Mouse (Mus musculus): ENCODE results near the gene Dusp1. TPM values are rescaled to one million over a fixed set of nuclear protein-coding genes. Genes with fewer than 3 reads are reported as not detected.

Gene Dusp1
- polyA plus RNA-seq, 1 experiment from 2014 or later, result 36.8 TPM

DNA sequence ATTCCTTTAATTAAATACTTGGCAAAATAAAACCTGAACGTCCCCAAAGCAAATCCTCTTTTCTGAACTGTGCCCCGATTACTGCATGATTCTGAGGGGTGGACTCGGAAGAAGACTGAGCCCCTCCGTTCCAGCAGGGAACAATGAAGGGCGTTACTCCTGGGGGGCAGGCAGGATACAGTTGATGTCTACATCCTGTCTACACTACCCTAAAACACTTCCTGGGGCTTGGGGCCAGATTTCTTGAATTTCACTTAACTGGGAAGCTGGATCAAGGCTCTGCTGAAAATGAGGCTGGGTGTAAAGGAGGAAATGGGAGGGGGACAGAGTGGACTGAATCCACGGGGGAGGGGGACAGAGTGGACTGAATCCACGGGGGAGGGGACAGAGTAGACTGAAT lies 14.2 kb downstream of the Dusp1 start:
- Histone ChIP-seq H3K4me1 (replicated peaks) (peaks cover 13% of the 10 kb centered on the region), H3K9me3 (no peaks in the 10 kb centered on the region), H3K27ac (no peak overlapping the region; the same call in 1 of the 2 replicates), H3K27me3 (ENCODE audit: insufficient read depth, poor library complexity, severe bottlenecking) (peaks cover 9% of the 10 kb centered on the region; the same call in 1 of the 2 replicates), H3K4me3 (no peak overlapping the region), H3K36me3 (no peaks in the 10 kb centered on the region)
- no peak for DNase-seq (ENCODE audit: low spot score)
- 45% methylated on average over 7 of the region's 7 CpGs for WGBS

DNA sequence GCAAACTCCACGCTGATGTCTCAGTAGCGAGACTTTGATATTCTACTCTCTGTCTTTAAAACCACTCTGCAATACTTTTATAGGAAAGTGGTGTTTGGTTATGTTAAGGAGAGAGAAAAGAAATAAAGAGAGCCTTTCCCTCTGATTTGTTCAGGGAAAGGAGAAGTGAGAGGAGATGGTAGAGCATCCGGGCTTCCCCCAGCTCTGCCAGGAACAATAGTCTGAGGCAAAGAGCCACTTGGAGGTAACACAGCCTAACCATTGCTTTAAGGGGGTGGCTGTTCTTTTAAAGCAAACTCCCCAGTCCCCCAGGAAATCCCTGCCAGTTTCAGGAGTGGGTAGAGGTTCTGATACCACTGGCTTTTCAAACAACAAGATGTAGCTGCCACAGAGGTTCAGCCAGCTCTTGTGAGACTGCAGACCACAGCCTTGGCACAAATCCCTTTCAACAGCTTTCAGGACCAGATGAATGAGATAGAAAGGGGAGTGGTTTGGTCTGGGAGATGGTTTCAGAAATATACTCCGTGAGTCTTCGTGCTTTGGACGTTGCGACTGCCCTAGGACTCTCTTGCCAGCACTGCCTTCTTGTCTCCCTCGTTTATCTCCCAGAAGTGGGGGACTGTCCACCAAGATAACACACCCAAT lies 17.5 kb downstream of the Dusp1 start:
- Histone ChIP-seq H3K9me3 (no peaks in the 10 kb centered on the region), H3K36me3 (no peaks in the 10 kb centered on the region), H3K4me3 (no peak overlapping the region), H3K27me3 (ENCODE audit: insufficient read depth, poor library complexity, severe bottlenecking) (peaks cover 4% of the 10 kb centered on the region; the same call in 1 of the 2 replicates), H3K27ac (no peak overlapping the region), H3K4me1 (replicated peaks) (peaks cover 13% of the 10 kb centered on the region)
- DNase-seq (ENCODE audit: low spot score), result no peak
- 83% methylated on average over 8 of the region's 8 CpGs for WGBS

DNA sequence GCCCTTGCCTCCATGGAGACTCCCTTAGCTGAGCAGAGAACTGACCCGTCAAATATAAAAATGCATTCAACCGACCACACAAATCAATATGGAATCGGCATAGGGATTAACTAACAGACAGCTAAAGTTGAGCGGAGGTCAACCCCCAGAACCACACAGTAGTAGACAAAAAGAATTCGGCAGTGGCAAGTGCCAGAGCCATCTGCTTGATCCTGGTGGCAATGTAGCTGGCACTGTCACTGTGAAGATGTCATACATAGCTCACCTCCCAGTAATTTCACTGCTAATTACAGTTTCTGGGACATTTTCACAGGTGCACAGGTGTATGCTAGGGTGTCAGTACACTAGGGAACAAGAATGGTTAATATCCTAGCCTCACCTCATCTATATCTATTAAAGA lies 21.8 kb downstream of the Dusp1 start:
- Histone ChIP-seq H3K27ac (no peak overlapping the region), H3K9me3 (no peaks in the 10 kb centered on the region), H3K4me3 (no peak overlapping the region), H3K27me3 (ENCODE audit: insufficient read depth, poor library complexity, severe bottlenecking) (no peaks in the 10 kb centered on the region), H3K4me1 (replicated peaks) (0 out of 2 replicates have a peak, but pooled peaks cover 12% of the 10 kb centered on the region), H3K36me3 (no peaks in the 10 kb centered on the region)
- 90% methylated on average over 5 of the region's 5 CpGs for WGBS
- no peak for DNase-seq (ENCODE audit: low spot score)

DNA sequence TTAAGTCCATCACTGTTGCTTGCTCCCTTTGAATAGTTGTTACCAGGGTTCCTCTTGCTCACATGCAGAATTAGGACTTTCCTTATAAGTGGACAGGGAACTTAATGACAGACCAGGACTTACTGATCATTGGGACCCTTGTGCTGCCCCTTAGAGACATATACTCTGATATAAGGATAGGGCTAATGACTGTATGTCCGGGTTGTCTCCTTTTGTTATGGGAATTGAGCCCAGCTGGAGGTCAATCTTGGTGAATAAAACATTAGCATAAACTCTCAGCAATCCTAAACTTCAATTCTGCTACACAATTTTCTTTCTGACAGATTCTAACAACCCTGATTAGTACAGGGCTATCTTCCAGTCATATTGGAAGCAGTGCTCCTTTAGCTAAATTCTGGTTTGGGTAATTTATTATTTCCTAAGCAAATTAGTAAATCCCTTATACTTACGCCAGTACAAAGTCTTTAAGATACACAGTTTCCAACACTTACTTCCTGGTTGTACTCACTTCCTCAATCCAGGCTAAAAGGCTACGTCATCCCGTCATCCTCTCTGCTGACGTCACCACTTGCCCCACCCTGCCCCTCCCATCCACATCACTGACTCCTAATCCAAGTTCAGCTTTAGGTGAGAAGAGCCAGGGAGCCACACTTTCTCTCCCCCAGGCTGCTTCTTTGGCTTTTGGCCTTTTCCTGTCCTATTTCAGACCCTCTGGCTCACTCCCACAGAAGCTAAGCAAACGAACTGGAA lies 24.0 kb downstream of the Dusp1 start:
- Histone ChIP-seq H3K4me3 (no peak overlapping the region), H3K36me3 (no peaks in the 10 kb centered on the region), H3K4me1 (replicated peaks) (0 out of 2 replicates have a peak, but pooled peaks cover 12% of the 10 kb centered on the region), H3K27ac (no peak overlapping the region), H3K9me3 (no peaks in the 10 kb centered on the region), H3K27me3 (ENCODE audit: insufficient read depth, poor library complexity, severe bottlenecking) (no peaks in the 10 kb centered on the region)
- DNase-seq (ENCODE audit: low spot score), result peak; percentile 20
- WGBS, result 39% methylated on average over 6 of the region's 6 CpGs

DNA sequence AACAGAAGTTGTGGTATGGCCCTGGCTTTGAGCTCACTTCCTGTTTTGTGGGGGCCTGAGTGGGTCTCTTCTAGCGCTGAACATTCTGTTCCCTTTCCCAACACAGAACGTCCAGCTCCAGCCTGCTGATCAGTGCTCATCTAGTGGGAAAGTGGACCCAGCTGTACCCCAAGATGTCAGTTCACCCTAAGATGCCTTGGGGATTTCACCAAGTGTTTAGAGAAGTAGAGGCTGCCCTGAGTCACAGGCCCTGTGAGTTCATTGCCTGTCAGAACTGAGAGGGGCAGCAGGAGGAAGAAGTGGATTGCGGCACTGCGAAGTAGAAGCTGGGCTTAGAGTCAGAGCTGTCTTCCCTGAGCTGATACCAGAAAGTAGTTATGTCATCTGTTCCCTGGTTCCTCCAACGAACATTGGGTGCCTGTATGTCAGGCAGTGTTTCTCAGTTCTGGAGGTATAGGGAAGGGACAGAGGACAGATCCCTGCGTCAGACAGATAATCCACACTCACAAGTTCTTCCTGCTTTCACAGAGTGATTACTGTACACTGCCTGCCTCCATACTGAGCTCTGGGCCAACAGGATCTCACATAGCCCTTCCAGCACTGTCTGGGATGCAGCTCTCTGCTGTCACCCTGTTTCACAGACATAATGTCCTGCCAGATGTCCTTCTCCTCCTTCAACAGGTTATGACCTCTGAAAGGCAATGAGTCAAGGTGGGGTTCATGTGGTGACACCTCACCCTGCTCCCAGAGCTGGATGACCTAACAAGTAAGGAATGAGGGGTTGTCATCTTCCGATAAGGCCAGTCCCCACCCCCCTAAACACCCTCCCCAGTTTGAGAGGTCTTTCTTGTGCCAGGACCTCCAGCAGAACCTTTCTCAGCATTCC lies 26.4 kb downstream of the Dusp1 start:
- no peak overlapping the region for H3K4me3 ChIP-seq
- H3K9me3 ChIP-seq, result no peaks in the 10 kb centered on the region
- 84% methylated on average over 7 of the region's 7 CpGs for WGBS
- no peaks in the 10 kb centered on the region for H3K36me3 ChIP-seq
- H3K4me1 ChIP-seq (replicated peaks), result 0 out of 2 replicates have a peak, but pooled peaks cover 15% of the 10 kb centered on the region
- no peaks in the 10 kb centered on the region for H3K27me3 ChIP-seq (ENCODE audit: insufficient read depth, poor library complexity, severe bottlenecking)
- no peak for DNase-seq (ENCODE audit: low spot score)
- H3K27ac ChIP-seq, result 0 out of 2 replicates have a peak overlapping the region, but pooled peaks have one; percentile 6

DNA sequence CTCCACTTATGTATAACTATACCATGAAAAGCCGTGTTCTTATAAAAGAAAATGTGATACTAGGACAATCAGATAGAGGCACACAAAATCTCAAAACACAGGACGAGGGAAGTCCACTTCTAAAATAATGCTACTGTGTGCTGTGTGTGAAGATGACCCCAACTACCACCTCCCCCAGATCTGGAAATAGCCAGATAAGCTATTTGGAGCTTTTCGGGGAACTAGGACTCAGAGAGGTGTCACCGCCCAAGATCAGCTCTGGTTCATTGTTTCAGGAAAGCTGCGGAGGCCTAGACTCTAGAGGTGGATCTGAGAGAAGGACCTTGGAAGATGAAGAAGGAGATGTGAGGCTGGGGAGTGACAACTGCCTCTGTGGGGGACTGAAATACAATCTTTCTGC lies 27.2 kb downstream of the Dusp1 start:
- Histone ChIP-seq H3K27ac (no peak overlapping the region), H3K9me3 (no peaks in the 10 kb centered on the region), H3K27me3 (ENCODE audit: insufficient read depth, poor library complexity, severe bottlenecking) (no peaks in the 10 kb centered on the region), H3K36me3 (no peaks in the 10 kb centered on the region), H3K4me1 (replicated peaks) (0 out of 2 replicates have a peak, but pooled peaks cover 16% of the 10 kb centered on the region), H3K4me3 (no peak overlapping the region)
- DNase-seq (ENCODE audit: low spot score), result no peak
- WGBS, result 88% methylated on average over 5 of the region's 5 CpGs

DNA sequence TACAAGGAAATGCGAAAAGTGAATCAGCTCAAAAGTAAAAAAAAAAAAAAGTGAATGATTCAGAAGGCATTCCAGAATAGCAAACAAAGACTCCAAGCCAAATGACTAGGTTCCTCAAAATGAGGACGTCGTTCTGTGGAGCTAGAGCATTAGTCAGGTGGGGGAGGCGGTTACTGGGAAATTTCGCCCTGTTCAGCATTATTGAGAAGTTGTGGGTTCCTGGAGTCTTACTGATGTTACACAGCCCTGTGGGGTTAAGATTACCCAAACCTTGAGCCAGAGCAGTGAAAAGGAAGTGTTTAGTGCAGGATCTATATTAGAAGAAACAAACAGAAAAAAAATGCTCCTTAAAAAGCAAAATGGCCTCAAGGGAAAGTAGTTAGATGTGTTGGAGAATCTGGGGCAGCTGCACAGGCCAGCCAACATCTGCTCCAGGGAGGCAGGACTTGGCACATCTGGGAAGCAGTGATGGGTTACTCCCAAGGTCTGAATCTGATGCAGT lies 28.0 kb downstream of the Dusp1 start:
- Histone ChIP-seq H3K4me1 (replicated peaks) (0 out of 2 replicates have a peak, but pooled peaks cover 16% of the 10 kb centered on the region), H3K27ac (no peak overlapping the region), H3K4me3 (no peak overlapping the region), H3K9me3 (no peaks in the 10 kb centered on the region), H3K27me3 (ENCODE audit: insufficient read depth, poor library complexity, severe bottlenecking) (no peaks in the 10 kb centered on the region), H3K36me3 (no peaks in the 10 kb centered on the region)
- no peak for DNase-seq (ENCODE audit: low spot score)
- WGBS, result 85% methylated on average over 5 of the region's 5 CpGs

DNA sequence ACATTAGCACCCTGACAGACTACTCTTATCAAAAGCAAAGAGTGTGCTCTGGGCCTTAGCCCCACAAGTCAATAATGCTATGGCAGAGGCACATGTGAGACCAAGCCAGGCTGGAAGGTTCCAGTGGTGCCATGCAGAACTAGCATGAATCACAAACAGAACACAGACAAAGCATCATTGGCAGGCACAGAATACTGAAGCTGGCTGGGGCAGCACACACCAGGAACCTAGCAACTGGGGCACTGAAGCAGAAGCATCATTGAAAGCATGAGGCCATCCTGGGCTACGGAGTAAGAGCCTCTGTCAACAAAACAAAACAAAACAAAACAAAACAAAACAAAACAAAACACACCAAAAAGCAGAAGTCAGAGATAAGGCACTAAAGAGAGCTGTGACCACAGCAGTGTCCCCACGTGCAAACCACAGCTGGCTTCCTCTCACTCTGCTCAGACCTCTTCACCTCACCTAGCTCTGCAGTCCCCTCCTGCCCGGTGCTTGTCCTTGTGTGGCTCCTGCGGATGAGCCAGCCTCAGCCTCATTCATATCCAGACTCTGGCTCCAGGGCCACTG lies 29.4 kb downstream of the Dusp1 start:
- no peak for DNase-seq (ENCODE audit: low spot score)
- Histone ChIP-seq H3K4me3 (no peak overlapping the region), H3K36me3 (no peaks in the 10 kb centered on the region), H3K27me3 (ENCODE audit: insufficient read depth, poor library complexity, severe bottlenecking) (no peaks in the 10 kb centered on the region), H3K4me1 (replicated peaks) (0 out of 2 replicates have a peak, but pooled peaks cover 8% of the 10 kb centered on the region), H3K9me3 (no peaks in the 10 kb centered on the region), H3K27ac (no peak overlapping the region)
- 59% methylated on average over 4 of the region's 4 CpGs for WGBS

DNA sequence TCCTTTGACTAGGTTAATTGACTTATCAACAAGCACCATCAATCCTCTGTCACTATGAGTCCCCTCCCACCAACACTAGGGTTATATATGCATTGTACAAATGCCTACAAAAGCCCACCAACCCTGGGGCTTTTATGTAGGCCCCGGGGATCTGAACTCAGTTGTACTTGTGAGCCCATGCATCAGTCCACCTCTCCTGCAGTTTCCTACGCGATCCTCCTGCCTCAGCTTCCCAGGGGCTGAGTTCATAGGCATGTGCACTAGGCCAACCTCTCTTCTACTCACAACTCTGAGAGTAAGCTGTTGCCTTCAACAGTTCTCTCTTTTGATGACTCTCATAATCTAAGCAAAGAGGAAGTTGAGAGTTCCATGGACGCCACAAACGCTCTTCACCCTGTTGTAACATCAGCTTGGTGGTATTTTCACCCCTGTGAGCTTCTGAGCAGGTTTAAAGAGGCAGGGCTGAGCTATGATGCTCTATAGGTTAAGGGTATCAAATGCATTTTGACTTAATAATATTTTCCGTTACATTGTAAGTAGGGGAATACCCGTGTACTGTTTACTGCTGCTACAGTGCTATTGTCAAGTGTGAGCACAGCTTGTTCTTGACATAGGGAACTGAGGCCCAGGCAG lies 30.4 kb downstream of the Dusp1 start:
- Histone ChIP-seq H3K36me3 (no peaks in the 10 kb centered on the region), H3K4me1 (replicated peaks) (0 out of 2 replicates have a peak, but pooled peaks cover 4% of the 10 kb centered on the region), H3K27ac (no peak overlapping the region), H3K9me3 (no peaks in the 10 kb centered on the region), H3K4me3 (no peak overlapping the region), H3K27me3 (ENCODE audit: insufficient read depth, poor library complexity, severe bottlenecking) (no peaks in the 10 kb centered on the region)
- whole genome bisulfite sequencing, result 93% methylated on average over 7 of the region's 7 CpGs
- DNase-seq (ENCODE audit: low spot score), result no peak

DNA sequence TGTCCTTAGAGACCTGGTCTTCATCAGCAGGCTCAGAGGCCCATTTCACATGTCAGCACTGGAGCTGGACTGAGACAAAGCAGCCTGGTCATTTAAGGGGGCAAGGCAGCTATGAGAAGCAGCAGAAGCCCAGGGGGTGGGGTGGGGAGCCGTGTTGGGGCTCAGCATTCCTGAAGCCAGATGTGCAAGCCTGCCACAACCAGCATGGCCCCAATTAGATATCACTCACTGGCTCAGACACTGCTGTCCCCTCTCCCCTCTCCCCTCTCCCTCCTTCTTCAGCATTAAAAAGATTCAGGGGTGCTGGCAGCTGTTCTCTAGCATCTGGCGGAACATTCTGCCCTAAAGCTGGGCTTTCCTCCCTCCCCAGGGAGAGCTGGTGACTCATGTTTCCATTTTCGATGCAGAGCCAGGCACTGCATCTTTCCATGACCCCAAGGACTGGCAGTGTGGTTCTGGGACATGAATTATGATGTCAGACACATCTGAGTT lies 31.3 kb downstream of the Dusp1 start:
- Histone ChIP-seq H3K9me3 (no peaks in the 10 kb centered on the region), H3K27ac (no peak overlapping the region), H3K4me1 (replicated peaks) (0 out of 2 replicates have a peak, but pooled peaks cover 4% of the 10 kb centered on the region), H3K36me3 (no peaks in the 10 kb centered on the region), H3K27me3 (ENCODE audit: insufficient read depth, poor library complexity, severe bottlenecking) (no peaks in the 10 kb centered on the region), H3K4me3 (no peak overlapping the region)
- DNase-seq (ENCODE audit: low spot score), result no peak
- WGBS, result 53% methylated on average over 3 of the region's 3 CpGs

DNA sequence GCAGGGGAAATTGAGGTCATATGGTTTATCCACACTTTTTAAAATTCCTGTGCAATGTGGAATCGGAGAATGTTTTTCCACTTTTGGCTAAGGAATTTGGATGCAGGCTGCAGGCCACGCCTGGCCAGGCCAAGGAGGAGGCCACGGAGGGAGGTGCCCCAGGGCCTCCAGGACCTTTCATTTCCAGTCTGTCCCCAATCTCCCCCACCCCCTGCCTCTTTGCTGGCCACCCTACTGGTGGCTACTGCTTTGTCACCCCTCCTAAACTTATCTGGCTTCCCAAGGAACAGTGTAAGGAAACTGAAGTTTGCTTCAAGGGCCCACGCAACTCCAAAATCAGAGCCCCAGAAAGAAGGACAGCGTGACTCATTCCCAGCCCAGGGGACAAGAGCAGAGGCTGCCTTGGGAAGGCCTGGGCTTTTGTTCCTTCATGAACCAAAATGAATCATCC lies 32.1 kb downstream of the Dusp1 start:
- Histone ChIP-seq H3K4me3 (no peak overlapping the region), H3K27ac (no peak overlapping the region), H3K27me3 (ENCODE audit: insufficient read depth, poor library complexity, severe bottlenecking) (no peaks in the 10 kb centered on the region), H3K9me3 (no peaks in the 10 kb centered on the region), H3K36me3 (no peaks in the 10 kb centered on the region), H3K4me1 (replicated peaks) (0 out of 2 replicates have a peak, but pooled peaks cover 4% of the 10 kb centered on the region)
- no peak for DNase-seq (ENCODE audit: low spot score)
- WGBS, result 89% methylated on average over 5 of the region's 5 CpGs
